Mouse (Mus musculus): Measurements from ENCODE around the gene Csrnp2.

- no peak for TF ChIP-seq CTCF (IDR thresholded peaks at IDR 0.05; ENCODE audit: borderline replicate concordance, insufficient read depth, low read depth, low read length)
- no peak for TF ChIP-seq POLR2A (IDR thresholded peaks at IDR 0.05; ENCODE audit: borderline replicate concordance, insufficient read depth, low read length)
Observed at GRCm38 (mm10) chr15:100461646-100462045, 33.6 kb downstream of the Csrnp2 start.
